Mouse (Mus musculus): ENCODE measurements around the gene Ggta1.

DNA sequence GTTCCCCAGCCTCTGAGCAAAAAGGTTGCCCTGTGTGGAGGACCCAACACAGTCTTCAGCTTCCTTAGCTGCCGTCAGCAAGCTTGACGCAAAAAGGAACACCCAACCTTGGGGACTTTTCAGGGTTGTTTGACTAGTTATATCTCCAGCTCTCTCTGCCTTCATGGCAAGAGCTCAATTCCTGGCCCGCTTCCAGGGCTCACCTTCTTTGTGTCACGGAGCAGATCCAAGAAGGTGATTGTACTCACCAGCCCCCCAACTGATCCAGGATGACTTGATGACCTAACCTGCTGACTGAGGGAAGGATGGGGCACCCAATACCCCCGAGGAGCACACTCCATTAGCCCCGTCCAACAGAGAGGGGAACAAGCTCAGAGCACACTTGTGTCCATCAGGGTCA is 21.0 kb downstream of the Ggta1 start:
- no peak for TF ChIP-seq CTCF (IDR thresholded peaks at IDR 0.05; ENCODE audit: low read depth, low read length)
- TF ChIP-seq POLR2A (IDR thresholded peaks at IDR 0.05; ENCODE audit: borderline replicate concordance, low read depth, low read length) = no peak
